8 mouse cellular contexts compared by ENCODE assay signal in genomic region chr15:98895635-98896589, GRCm38 (mm10). TPM values are rescaled to one million over a fixed set of nuclear protein-coding genes. Genes with fewer than 3 reads are reported as not detected.
DNase-seq lines count a peak whose midpoint lies in the region; ATAC-seq and TF ChIP-seq lines count a peak whose summit lies in the region.

No protein-coding gene starts in this region.

- peaks cover 21 to 44% of the 10 kb centered on the region in 2 experiments for H3K4me1 ChIP-seq in heart, embryonic 14.5 days (ENCODE audit: control insufficient read depth in 2 of 2, insufficient read depth in 2 of 2, low read length in 2 of 2)
- peaks cover 41% of the 10 kb centered on the region for H3K4me1 ChIP-seq in limb, embryonic 12.5 days (replicated peaks)
- H3K4me1 ChIP-seq in midbrain, embryonic 14.5 days (ENCODE audit: control insufficient read depth, insufficient read depth, low read length): peaks cover 25% of the 10 kb centered on the region

- intact Hi-C loops in gastrocnemius, adult 2 months (cut with DNase I): no loop called here

- H3K9ac ChIP-seq in heart, embryonic 14.5 days (ENCODE audit: low read length): peak overlapping the region; percentile 70
- H3K9ac ChIP-seq in limb, embryonic 12.5 days (replicated peaks): peak overlapping the region; percentile 58
- H3K9ac ChIP-seq in midbrain, embryonic 14.5 days (replicated peaks; ENCODE audit: low read length): peak overlapping the region; percentile 39; the same call in 1 of the 2 replicates

- peak; percentile 53 for DNase-seq in gastrocnemius, adult 2 months
- no peak for DNase-seq in gastrocnemius, adult 8-10 months (ENCODE audit: low spot score in 2 of 2)
- DNase-seq in adrenal gland, postnatal 36 days: peak; percentile 79 to 82
- DNase-seq in midbrain, embryonic 14.5 days: peak; percentile 71
- no peak for DNase-seq in cerebellum, adult 9-10 months
- no peak for DNase-seq in frontal cortex, adult 2 months (ENCODE audit: extremely low spot score in 1 of 2, low spot score in 1 of 2)

- ATAC-seq in heart, embryonic 14.5 days (ENCODE audit: insufficient number of reproducible peaks, insufficient read depth, low FRiP score, low read depth): 0 out of 2 replicates have a peak, but pooled peaks have one; percentile 18
- ATAC-seq in limb, embryonic 12.5 days (ENCODE audit: insufficient number of reproducible peaks, insufficient read depth, low FRiP score, low TSS enrichment, low read depth): no peak; the same call in 1 of the 2 replicates
- 0 out of 2 replicates have a peak, but pooled peaks have one; percentile 11 for ATAC-seq in midbrain, embryonic 14.5 days (ENCODE audit: low FRiP score, low TSS enrichment)

- H3K4me3 ChIP-seq in gastrocnemius, adult 2 months: peak overlapping the region; percentile 83
- peak overlapping the region; percentile 37 to 39 for H3K4me3 ChIP-seq in heart, embryonic 14.5 days (ENCODE audit: control insufficient read depth in 1 of 2, insufficient read depth in 1 of 2, low read depth in 1 of 2, low read length in 2 of 2)
- peak overlapping the region; percentile 37 for H3K4me3 ChIP-seq in limb, embryonic 12.5 days (replicated peaks)
- H3K4me3 ChIP-seq in midbrain, embryonic 14.5 days (replicated peaks; ENCODE audit: low read depth, low read length): peak overlapping the region; percentile 45

- no peak for TF ChIP-seq CTCF in gastrocnemius, adult 2 months (IDR thresholded peaks at IDR 0.05)

- H3K9me3 ChIP-seq in heart, embryonic 14.5 days (ENCODE audit: control insufficient read depth, low read length): no peaks in the 10 kb centered on the region
- H3K9me3 ChIP-seq in limb, embryonic 12.5 days: no peaks in the 10 kb centered on the region
- H3K9me3 ChIP-seq in midbrain, embryonic 14.5 days (ENCODE audit: control insufficient read depth, low read length): no peaks in the 10 kb centered on the region

- H3K27ac ChIP-seq in gastrocnemius, adult 2 months: peak overlapping the region; percentile 78
- peak overlapping the region; percentile 8 to 30; a peak in 1 of 4 replicates for H3K27ac ChIP-seq in heart, embryonic 14.5 days (replicated peaks in 1 of 2; ENCODE audit: control insufficient read depth in 1 of 2, insufficient read depth in 1 of 2, low read depth in 2 of 2, low read length in 2 of 2)
- no peak overlapping the region for H3K27ac ChIP-seq in limb, embryonic 12.5 days
- no peak overlapping the region for H3K27ac ChIP-seq in midbrain, embryonic 14.5 days (replicated peaks; ENCODE audit: low read depth, low read length)

- H3K4me2 ChIP-seq in heart, embryonic 14.5 days (ENCODE audit: low read length): peak overlapping the region; percentile 99
- H3K4me2 ChIP-seq in limb, embryonic 12.5 days: peak overlapping the region; percentile 62
- peak overlapping the region; percentile 51 for H3K4me2 ChIP-seq in midbrain, embryonic 14.5 days (ENCODE audit: low read length)

- no peaks in the 10 kb centered on the region for H3K36me3 ChIP-seq in heart, embryonic 14.5 days (ENCODE audit: control insufficient read depth, insufficient read depth, low read length)
- no peaks in the 10 kb centered on the region for H3K36me3 ChIP-seq in limb, embryonic 12.5 days
- no peaks in the 10 kb centered on the region for H3K36me3 ChIP-seq in midbrain, embryonic 14.5 days (ENCODE audit: control insufficient read depth, insufficient read depth, low read length)

- 3% methylated on average over 39 of the region's 41 CpGs for WGBS in heart, embryonic 14.5 days
- WGBS in limb, embryonic 12.5 days: 2% methylated on average over 41 of the region's 41 CpGs
- 2% methylated on average over 41 of the region's 41 CpGs for WGBS in midbrain, embryonic 14.5 days

- H3K27me3 ChIP-seq in heart, embryonic 14.5 days (ENCODE audit: control insufficient read depth, insufficient read depth, low read length): peaks cover 60% of the 10 kb centered on the region
- peaks cover 100% of the 10 kb centered on the region for H3K27me3 ChIP-seq in limb, embryonic 12.5 days
- H3K27me3 ChIP-seq in midbrain, embryonic 14.5 days (ENCODE audit: control insufficient read depth, insufficient read depth, low read length): peaks cover 72% of the 10 kb centered on the region

RNA-seq across cellular contexts. Expression of gene Rhebl1, which starts 1.6 kb away (rescaled TPM):
- total RNA-seq in gastrocnemius, adult 2 months (2021): 1 to 10 TPM in 1 of 2 experiments, under 1 TPM in 1; 0.92 to 2.2 TPM
- total RNA-seq in gastrocnemius, adult 8-10 months (2022): 1 to 10 TPM; 1.4 to 2.9 (median 2.0) TPM
- total RNA-seq in adrenal gland, postnatal 36 days (2021): 1 to 10 TPM; 2.2 to 2.9 TPM
- polyA plus RNA-seq in heart, embryonic 14.5 days (2014; fragmentation: Nextera tagmentation; extraction: Ambion mirVana): 4.0 and 4.9 TPM in 2 replicates
- 23.9 and 25.8 TPM in 2 replicates for polyA plus RNA-seq in limb, embryonic 12.5 days (2016; fragmentation: Nextera tagmentation; extraction: Ambion mirVana)
- polyA plus RNA-seq in midbrain, embryonic 14.5 days (2014; fragmentation: Nextera tagmentation; extraction: Ambion mirVana): 23.7 and 31.9 TPM in 2 replicates
- polyA plus RNA-seq in frontal cortex, adult 2 months (2012; rRNA removed): 17.6 and 19.2 TPM in 2 replicates

RNA-seq across cellular contexts. Expression of gene Dhh, which starts 2.4 kb away (rescaled TPM):
- under 1 TPM; 0.81 to 0.82 TPM for total RNA-seq in gastrocnemius, adult 2 months (2021)
- total RNA-seq in gastrocnemius, adult 8-10 months (2022): 1 to 10 TPM in 1 of 4 experiments, under 1 TPM in 3; 0.19 to 1.0 (median 0.49) TPM
- 1 to 10 TPM; 2.2 to 3.0 TPM for total RNA-seq in adrenal gland, postnatal 36 days (2021)
- 0.93 and 1.1 TPM in 2 replicates for polyA plus RNA-seq in heart, embryonic 14.5 days (2014; fragmentation: Nextera tagmentation; extraction: Ambion mirVana)
- 0.52 and 0.74 TPM in 2 replicates for polyA plus RNA-seq in limb, embryonic 12.5 days (2016; fragmentation: Nextera tagmentation; extraction: Ambion mirVana)
- polyA plus RNA-seq in midbrain, embryonic 14.5 days (2014; fragmentation: Nextera tagmentation; extraction: Ambion mirVana): 0.36 and 0.57 TPM in 2 replicates
- polyA plus RNA-seq in frontal cortex, adult 2 months (2012; rRNA removed): 0.44 and 0.80 TPM in 2 replicates

RNA-seq across cellular contexts. Expression of gene Lmbr1l, which starts 22.1 kb away (rescaled TPM):
- total RNA-seq in gastrocnemius, adult 2 months (2021): 1 to 10 TPM; 5.2 to 6.9 TPM
- total RNA-seq in gastrocnemius, adult 8-10 months (2022): 1 to 10 TPM; 3.7 to 5.0 (median 4.2) TPM
- 10 to 100 TPM; 14.0 to 15.5 TPM for total RNA-seq in adrenal gland, postnatal 36 days (2021)
- 3.5 and 5.7 TPM in 2 replicates for polyA plus RNA-seq in heart, embryonic 14.5 days (2014; fragmentation: Nextera tagmentation; extraction: Ambion mirVana)
- 23.4 and 24.1 TPM in 2 replicates for polyA plus RNA-seq in limb, embryonic 12.5 days (2016; fragmentation: Nextera tagmentation; extraction: Ambion mirVana)
- polyA plus RNA-seq in midbrain, embryonic 14.5 days (2014; fragmentation: Nextera tagmentation; extraction: Ambion mirVana): 11.2 and 19.4 TPM in 2 replicates
- 30.5 and 33.6 TPM in 2 replicates for polyA plus RNA-seq in frontal cortex, adult 2 months (2012; rRNA removed)

RNA-seq across cellular contexts. Expression of gene Kmt2d, which starts 24.9 kb away (rescaled TPM):
- 10 to 100 TPM; 53.6 to 56.3 TPM for total RNA-seq in gastrocnemius, adult 2 months (2021)
- 10 to 100 TPM; 52.6 to 67.2 (median 59.1) TPM for total RNA-seq in gastrocnemius, adult 8-10 months (2022)
- total RNA-seq in adrenal gland, postnatal 36 days (2021): 10 to 100 TPM; 52.1 to 79.5 TPM
- 12.7 and 13.0 TPM in 2 replicates for polyA plus RNA-seq in heart, embryonic 14.5 days (2014; fragmentation: Nextera tagmentation; extraction: Ambion mirVana)
- polyA plus RNA-seq in limb, embryonic 12.5 days (2016; fragmentation: Nextera tagmentation; extraction: Ambion mirVana): 13.0 and 14.4 TPM in 2 replicates
- 13.6 and 16.0 TPM in 2 replicates for polyA plus RNA-seq in midbrain, embryonic 14.5 days (2014; fragmentation: Nextera tagmentation; extraction: Ambion mirVana)
- polyA plus RNA-seq in frontal cortex, adult 2 months (2012; rRNA removed): 47.0 and 48.6 TPM in 2 replicates

RNA-seq across cellular contexts. Expression of gene Tuba1b, which starts 38.5 kb away (rescaled TPM):
- 10 to 100 TPM; 15.8 to 33.9 TPM for total RNA-seq in gastrocnemius, adult 2 months (2021)
- 10 to 100 TPM; 12.6 to 24.6 (median 20.3) TPM for total RNA-seq in gastrocnemius, adult 8-10 months (2022)
- 100 to 1,000 TPM; 252 to 276 TPM for total RNA-seq in adrenal gland, postnatal 36 days (2021)
- 1,494 and 1,560 TPM in 2 replicates for polyA plus RNA-seq in heart, embryonic 14.5 days (2014; fragmentation: Nextera tagmentation; extraction: Ambion mirVana)
- polyA plus RNA-seq in limb, embryonic 12.5 days (2016; fragmentation: Nextera tagmentation; extraction: Ambion mirVana): 1,691 and 1,695 TPM in 2 replicates
- 1,095 and 1,120 TPM in 2 replicates for polyA plus RNA-seq in midbrain, embryonic 14.5 days (2014; fragmentation: Nextera tagmentation; extraction: Ambion mirVana)
- polyA plus RNA-seq in frontal cortex, adult 2 months (2012; rRNA removed): 1,157 and 1,186 TPM in 2 replicates

Comparison
In these comparisons a context has a peak if more than half of its experiments do, and no peak if none do; other contexts are left out.
1. DNase-seq: peak in gastrocnemius, adult 2 months (single experiment), adrenal gland, postnatal 36 days (2 of 2) and midbrain, embryonic 14.5 days (single experiment); none in gastrocnemius, adult 8-10 months (0 of 2), cerebellum, adult 9-10 months (single experiment) and frontal cortex, adult 2 months (0 of 2).
2. H3K27ac ChIP-seq: peak in gastrocnemius, adult 2 months (single experiment) and heart, embryonic 14.5 days (2 of 2); none in limb, embryonic 12.5 days (single experiment) and midbrain, embryonic 14.5 days (single experiment).
3. Peak in every context shown above with its lines, with median percentiles within 50 percentile points of each other: H3K4me3 ChIP-seq, H3K4me2 ChIP-seq and H3K9ac ChIP-seq.